Mouse (Mus musculus) R1 (cell line): ENCODE measurements around the gene Cldn34c3.
"Not testable (repeated sequence)": the region's sequence is repeated elsewhere in the genome, so short reads cannot be mapped to it uniquely, and the experiment has no call there.

Experiments
- DNase-seq: peaks from one replicate; pipeline ENCODE4 v3.0.0-alpha.2; 2018; ENCODE audit warnings: low read depth, low spot score

Gene Cldn34c3

GRCm38 (mm10) chrX:123793365-123793764, at the start of gene Cldn34c3:
Cldn34c3 (plus strand) TSS chrX:123793665.
- not testable (repeated sequence) for DNase-seq
